Mouse (Mus musculus): Measurements from ENCODE around the gene Eif2a.

DNA sequence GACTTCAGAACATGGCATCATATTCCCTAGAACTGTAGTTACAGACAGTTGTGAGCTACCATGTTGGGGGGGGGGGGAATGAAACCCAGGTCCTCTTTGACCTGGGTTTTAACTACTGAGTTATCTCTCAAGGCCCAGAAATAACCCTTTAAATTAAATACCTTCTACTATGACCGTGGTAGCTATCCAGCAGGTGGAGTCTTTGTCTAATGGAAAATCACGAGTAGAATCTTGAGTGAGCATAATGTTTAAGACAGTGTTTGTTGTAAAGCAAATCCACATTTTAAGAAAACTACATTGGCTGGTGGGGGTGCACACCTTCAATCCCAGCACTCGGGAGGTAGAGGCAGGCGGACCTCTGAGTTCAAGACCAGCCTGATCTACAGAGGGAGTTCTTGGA is 12.1 kb upstream of the Eif2a start:
- TF ChIP-seq POLR2A (IDR thresholded peaks at IDR 0.05; ENCODE audit: insufficient read length, low read depth): no peak
- TF ChIP-seq REST (IDR thresholded peaks at IDR 0.05; ENCODE audit: insufficient read depth, insufficient read length): no peak
- no peak for TF ChIP-seq CEBPB (IDR thresholded peaks at IDR 0.05; ENCODE audit: insufficient read depth, poor library complexity, severe bottlenecking)
- no peak for TF ChIP-seq MYOG (IDR thresholded peaks at IDR 0.05; ENCODE audit: control insufficient read depth in 1 of 3, insufficient read depth in 1 of 3, insufficient read length in 2 of 3, low read depth in 2 of 3)
- no peak for TF ChIP-seq MAX (IDR thresholded peaks at IDR 0.05; ENCODE audit: low read depth)
- TF ChIP-seq USF1 (IDR thresholded peaks at IDR 0.05; ENCODE audit: low read depth): no peak
- TF ChIP-seq POLR2AphosphoS2 (IDR thresholded peaks at IDR 0.05; ENCODE audit: insufficient read length, low read depth): no peak
